Mouse (Mus musculus): ENCODE data around the gene Got1.
A peak's percentile ranks its signal among the peaks of the same experiment; 100 is the strongest.
"Not testable (repeated sequence)": the region's sequence is repeated elsewhere in the genome, so short reads cannot be mapped to it uniquely, and the experiment has no call there.

The Got1 gene

GRCm38 (mm10) chr19:43521362-43521761 is 3.0 kb downstream of the Got1 start:
- no peak for DNase-seq (ENCODE audit: low spot score)

GRCm38 (mm10) chr19:43520402-43520801 is 4.0 kb downstream of the Got1 start:
- no peak for DNase-seq (ENCODE audit: low spot score)

- DNase-seq (ENCODE audit: low spot score): no peak
These were observed 5.2 kb downstream of the Got1 start for GRCm38 (mm10) chr19:43519226-43519625.

- no peak for DNase-seq (ENCODE audit: low spot score)
These were observed 6.1 kb downstream of the Got1 start for GRCm38 (mm10) chr19:43518261-43518660.

GRCm38 (mm10) chr19:43517808-43518207 is 6.6 kb downstream of the Got1 start:
- no peak for DNase-seq (ENCODE audit: low spot score)

GRCm38 (mm10) chr19:43517320-43517719 is 7.1 kb downstream of the Got1 start:
- no peak for DNase-seq (ENCODE audit: low spot score)

GRCm38 (mm10) chr19:43516397-43517035 is 7.9 kb downstream of the Got1 start:
- DNase-seq (ENCODE audit: low spot score): no peak

- no peak for DNase-seq (ENCODE audit: low spot score)
These were observed 8.6 kb downstream of the Got1 start for GRCm38 (mm10) chr19:43515668-43516396.

- no peak for DNase-seq (ENCODE audit: low spot score)
These were observed 10.5 kb downstream of the Got1 start for GRCm38 (mm10) chr19:43513874-43514273.

- DNase-seq (ENCODE audit: low spot score): no peak
These were observed 12.5 kb downstream of the Got1 start for GRCm38 (mm10) chr19:43511621-43512620.

- no peak for DNase-seq (ENCODE audit: low spot score)
These were observed 13.8 kb downstream of the Got1 start for GRCm38 (mm10) chr19:43510436-43511220.

- no peak for DNase-seq (ENCODE audit: low spot score)
These were observed 19.0 kb downstream of the Got1 start for GRCm38 (mm10) chr19:43505441-43505840.

- DNase-seq (ENCODE audit: low spot score): not testable (repeated sequence)
These were observed 20.8 kb downstream of the Got1 start for GRCm38 (mm10) chr19:43503593-43503992.

GRCm38 (mm10) chr19:43502630-43503029 is 21.8 kb downstream of the Got1 start:
- no peak for DNase-seq (ENCODE audit: low spot score)

- DNase-seq (ENCODE audit: low spot score): no peak
These were observed 25.5 kb downstream of the Got1 start for GRCm38 (mm10) chr19:43498874-43499273.

GRCm38 (mm10) chr19:43497440-43497839 is 27.0 kb downstream of the Got1 start:
- DNase-seq (ENCODE audit: low spot score): no peak

GRCm38 (mm10) chr19:43495846-43496245 is 28.6 kb downstream of the Got1 start:
- peak; percentile 16 for DNase-seq (ENCODE audit: low spot score)

- DNase-seq (ENCODE audit: low spot score): no peak
These were observed 29.5 kb downstream of the Got1 start for GRCm38 (mm10) chr19:43494914-43495313.

- DNase-seq (ENCODE audit: low spot score): no peak
These were observed 30.5 kb downstream of the Got1 start for GRCm38 (mm10) chr19:43493878-43494277.

GRCm38 (mm10) chr19:43493316-43493715 is 31.1 kb downstream of the Got1 start:
- DNase-seq (ENCODE audit: low spot score): not testable (repeated sequence)

GRCm38 (mm10) chr19:43487429-43487828 is 37.0 kb downstream of the Got1 start:
- no peak for DNase-seq (ENCODE audit: low spot score)

- DNase-seq (ENCODE audit: low spot score): no peak
These were observed 43.9 kb downstream of the Got1 start for GRCm38 (mm10) chr19:43480512-43480911.

Data from spleen, adult 12 weeks (tissue).